Mouse (Mus musculus): Measurements from ENCODE around the gene Pip4k2a.

GRCm38 (mm10) chr2:18930318-18931060 lies 67.4 kb downstream of the Pip4k2a start:
- TF ChIP-seq EP300 (IDR thresholded peaks at IDR 0.05; ENCODE audit: insufficient read depth, low read depth, low read length) = no peak
- TF ChIP-seq CTCF (IDR thresholded peaks at IDR 0.05) = no peak

All from heart, adult 2 months (tissue).